Mouse (Mus musculus): ENCODE measurements around the gene Zbtb20.

DNA sequence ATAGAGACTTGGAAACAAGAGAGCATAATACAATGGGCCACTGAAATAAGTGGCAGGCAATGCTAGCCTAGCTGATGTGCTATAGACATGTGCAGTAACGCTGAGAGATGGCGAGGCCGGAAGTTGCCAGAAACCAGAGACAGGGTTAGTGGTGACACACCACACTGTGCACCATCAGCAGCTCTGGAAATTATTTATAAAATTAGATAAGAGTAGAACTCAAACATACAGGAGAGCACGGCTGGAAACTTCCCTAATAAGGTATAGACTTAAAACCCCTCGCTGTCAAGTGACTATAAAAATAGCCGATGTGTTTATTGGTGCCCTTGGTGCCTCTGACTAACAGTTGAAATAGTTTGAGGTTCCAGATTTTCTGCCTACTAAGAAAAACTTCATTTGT lies 565.7 kb downstream of the Zbtb20 start:
- TF ChIP-seq CTCF (IDR thresholded peaks at IDR 0.05; ENCODE audit: extremely low read depth, insufficient read length, insufficient replicate concordance, low read depth, low read length) (no peak), POLR2A (IDR thresholded peaks at IDR 0.05; ENCODE audit: low read depth, low read length) (no peak)

Data from small intestine, adult 2 months (tissue).